Mouse (Mus musculus) liver, embryonic 16.5 days (tissue): ENCODE measurements at regions not wholly inside any gene's neighbourhood (a gene's known extent, or its start where the extent isn't known, plus 50 kb on each side); places are given as distances from the start of the nearest gene placed in this dataset.

Experiments
- ATAC-seq: fragments of 200-750 bp; cut with Nextera tagmentation; 2 replicates; pipeline ENCODE4 v1.8.0; 2017; ENCODE audit warnings: low read depth, mild to moderate bottlenecking, moderate number of reproducible peaks, moderate library complexity
- H3K27ac ChIP-seq: fragments of 300-500 bp; sonication (generic); 2 replicates; pipeline ENCODE4 v1.5.1; 2014; ENCODE audit warnings: mild to moderate bottlenecking, low read length
- H3K27me3 ChIP-seq: fragments of 300-500 bp; sonication (generic); 2 replicates; pipeline ENCODE4 v1.6.1; 2014; ENCODE audit warnings: low read depth, low read length, mixed read lengths; ENCODE audit not compliant: control insufficient read depth, insufficient read depth
- H3K36me3 ChIP-seq: fragments of 300-500 bp; sonication (generic); 2 replicates; pipeline ENCODE4 v1.6.1; 2014; ENCODE audit warnings: mild to moderate bottlenecking; ENCODE audit not compliant: control insufficient read depth, insufficient read depth
- H3K4me1 ChIP-seq: fragments of 300-500 bp; sonication (generic); 2 replicates; pipeline ENCODE4 v1.6.1; 2014; ENCODE audit warnings: low read depth, low read length, mixed read lengths; ENCODE audit not compliant: control insufficient read depth
- H3K4me2 ChIP-seq: fragments of 300-500 bp; sonication (generic); 2 replicates; pipeline ENCODE4 v1.6.1; 2014; ENCODE audit warnings: low read depth, low read length, mixed read lengths
- H3K4me3 ChIP-seq: fragments of 300-500 bp; sonication (generic); 2 replicates; pipeline ENCODE4 v1.5.1; 2014; ENCODE audit warnings: low read depth, mild to moderate bottlenecking, low read length
- H3K9ac ChIP-seq: fragments of 300-500 bp; sonication (generic); 2 replicates; pipeline ENCODE4 v1.6.1; 2014; ENCODE audit warnings: low read depth, low read length
- H3K9me3 ChIP-seq: fragments of 300-500 bp; sonication (generic); replicated peaks from 2 replicates; pipeline ENCODE4 v1.6.1; 2016; ENCODE audit warnings: low read length; ENCODE audit not compliant: control insufficient read depth
- WGBS: fragments of 180-500 bp; shearing (Covaris S2); extraction: QIAGEN DNeasy Blood & Tissue Kit; methylation state at CpG from one replicate; pipeline ENCODE4 v1.1.7; 2014; ENCODE audit not compliant: insufficient replicate concordance; 5-methylcytosine and 5-hydroxymethylcytosine counted together

DNA sequence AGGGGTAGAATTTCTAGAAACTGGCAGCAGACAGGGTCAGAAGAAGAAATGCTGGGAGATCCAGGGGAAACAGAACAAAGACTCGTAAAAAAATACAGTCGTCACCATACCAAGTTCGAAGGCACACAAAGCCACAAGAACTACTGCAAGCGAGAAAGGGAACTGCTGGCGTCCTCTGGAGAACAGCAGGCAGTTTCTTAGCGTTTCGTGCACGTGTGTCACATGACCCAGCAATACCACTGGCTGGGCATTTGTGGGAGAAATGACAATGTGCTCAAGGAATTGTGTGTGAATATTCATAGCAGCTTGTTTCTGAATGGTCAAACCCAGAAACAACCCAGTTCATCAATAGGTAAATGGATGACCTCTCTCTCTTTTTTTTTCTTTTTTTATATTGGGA, 211.5 kb upstream of the Peli2 start:
- Histone ChIP-seq H3K4me3 (no peak overlapping the region), H3K27me3 (no peaks in the 10 kb centered on the region), H3K9me3 (no peaks in the 10 kb centered on the region), H3K4me2 (no peak overlapping the region), H3K27ac (no peak overlapping the region), H3K4me1 (no peaks in the 10 kb centered on the region), H3K36me3 (no peaks in the 10 kb centered on the region), H3K9ac (no peak overlapping the region)
- ATAC-seq: no peak
- WGBS: 13% methylated on average over 8 of the region's 8 CpGs

DNA sequence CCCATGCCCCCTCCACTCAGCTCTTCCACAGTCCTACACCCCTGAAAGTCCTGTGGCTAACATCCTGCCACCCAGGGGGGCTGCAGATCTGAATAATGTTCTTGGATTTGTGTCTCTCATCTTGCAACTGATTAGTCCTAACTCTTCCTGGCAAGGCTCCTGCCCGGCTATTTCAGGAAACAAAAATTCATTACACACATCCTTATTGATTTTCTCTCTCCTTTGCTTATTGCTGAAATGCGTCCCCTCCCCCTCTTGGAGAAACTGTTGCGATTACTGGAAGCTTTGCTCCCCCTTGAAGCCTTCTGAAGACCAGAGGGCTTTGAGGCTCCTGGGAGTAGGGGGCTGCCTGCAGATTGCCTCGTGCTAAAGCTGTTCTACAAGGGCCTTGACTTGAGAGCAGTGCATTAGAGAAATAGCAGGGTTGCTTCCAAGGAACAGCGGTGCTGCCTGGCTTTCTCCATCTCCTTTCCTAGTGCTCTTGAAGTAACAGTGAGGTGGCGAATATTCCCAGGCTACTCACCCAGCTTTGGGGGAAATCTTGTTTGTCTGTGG, 209.8 kb upstream of the Peli2 start:
- ATAC-seq: no peak
- Histone ChIP-seq H3K4me2 (no peak overlapping the region), H3K36me3 (no peaks in the 10 kb centered on the region), H3K4me3 (no peak overlapping the region), H3K9me3 (no peaks in the 10 kb centered on the region), H3K27ac (no peak overlapping the region), H3K9ac (no peak overlapping the region), H3K4me1 (no peaks in the 10 kb centered on the region), H3K27me3 (no peaks in the 10 kb centered on the region)
- WGBS: 37% methylated on average over 6 of the region's 6 CpGs

GRCm38 (mm10) chr14:47911546-47912545, 208.8 kb upstream of the Peli2 start:
- no peak overlapping the region for H3K4me2 ChIP-seq
- H3K4me3 ChIP-seq: no peak overlapping the region
- no peaks in the 10 kb centered on the region for H3K4me1 ChIP-seq
- no peak overlapping the region for H3K27ac ChIP-seq
- 49% methylated on average over 9 of the region's 9 CpGs for WGBS
- no peaks in the 10 kb centered on the region for H3K27me3 ChIP-seq
- H3K9me3 ChIP-seq: no peaks in the 10 kb centered on the region
- ATAC-seq: no peak
- no peaks in the 10 kb centered on the region for H3K36me3 ChIP-seq
- H3K9ac ChIP-seq: no peak overlapping the region

DNA sequence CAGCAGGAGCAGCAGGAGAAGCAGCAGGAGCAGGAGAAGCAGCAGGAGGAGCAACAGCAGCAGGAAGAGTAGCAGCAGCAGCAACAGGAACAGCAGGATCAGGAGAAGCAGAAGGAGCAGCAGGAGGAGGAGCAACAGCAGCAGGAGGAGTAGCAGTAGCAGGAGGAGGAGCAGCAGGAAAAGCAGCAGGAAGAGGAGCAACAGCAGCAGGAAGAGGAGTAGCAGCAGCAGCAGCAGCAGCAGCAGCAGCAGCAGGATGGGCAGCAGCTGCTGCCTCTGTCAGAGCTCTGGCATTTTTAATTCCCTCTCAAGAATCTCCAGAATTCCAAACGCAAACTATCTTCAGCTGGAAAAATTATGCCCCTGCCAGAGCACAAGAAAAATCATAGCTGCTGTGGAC, 205.0 kb upstream of the Peli2 start:
- H3K27ac ChIP-seq: no peak overlapping the region
- H3K36me3 ChIP-seq: no peaks in the 10 kb centered on the region
- H3K4me1 ChIP-seq: no peaks in the 10 kb centered on the region
- H3K27me3 ChIP-seq: no peaks in the 10 kb centered on the region
- H3K4me3 ChIP-seq: no peak overlapping the region
- 52% methylated on average over 1 of the region's 1 CpGs for WGBS
- no peak for ATAC-seq
- no peak overlapping the region for H3K4me2 ChIP-seq
- no peak overlapping the region for H3K9ac ChIP-seq
- no peaks in the 10 kb centered on the region for H3K9me3 ChIP-seq

DNA sequence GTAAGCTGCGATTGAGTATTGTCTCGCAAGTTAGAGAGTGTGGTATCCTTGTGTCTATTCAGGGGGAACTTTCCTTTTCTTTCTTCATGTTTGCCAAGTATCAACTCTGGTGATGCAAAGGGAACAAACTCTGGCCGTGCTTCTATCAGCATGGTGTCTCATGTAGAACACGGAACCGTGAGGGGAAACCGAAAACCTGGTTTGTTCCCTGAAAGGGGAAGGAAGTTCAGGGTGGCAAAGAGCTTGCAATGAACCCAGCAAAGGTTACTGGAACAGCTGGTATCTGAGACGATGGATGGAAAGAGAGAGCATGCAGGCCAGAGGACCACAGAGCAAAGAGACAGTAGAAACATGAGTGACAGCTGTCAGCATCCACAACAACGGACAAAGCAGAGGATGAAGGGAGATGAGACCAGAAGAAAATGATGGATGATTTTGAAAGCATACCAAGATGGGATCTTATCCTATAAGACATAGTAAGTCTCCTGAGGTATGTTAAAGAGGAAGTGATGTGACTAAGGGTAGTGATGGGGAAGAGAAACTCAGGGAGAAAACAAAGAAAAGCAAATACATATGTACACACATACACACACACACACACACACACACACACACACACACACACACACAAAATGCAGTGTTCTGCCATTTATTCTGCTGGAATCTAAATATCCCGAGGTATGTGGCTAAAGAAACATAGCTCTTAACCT, 199.8 kb upstream of the Peli2 start:
- 48% methylated on average over 9 of the region's 9 CpGs for WGBS

GRCm38 (mm10) chr14:47921811-47922277, 198.8 kb upstream of the Peli2 start:
- no peak overlapping the region for H3K4me3 ChIP-seq
- H3K9ac ChIP-seq: no peak overlapping the region
- no peaks in the 10 kb centered on the region for H3K4me1 ChIP-seq
- H3K27ac ChIP-seq: no peak overlapping the region
- 51% methylated on average over 10 of the region's 10 CpGs for WGBS
- no peaks in the 10 kb centered on the region for H3K9me3 ChIP-seq
- no peak overlapping the region for H3K4me2 ChIP-seq
- no peaks in the 10 kb centered on the region for H3K36me3 ChIP-seq
- no peak for ATAC-seq
- H3K27me3 ChIP-seq: no peaks in the 10 kb centered on the region

More for the DNA sequence above, 199.8 kb upstream of the Peli2 start:
- H3K4me3 ChIP-seq: no peak overlapping the region
- H3K4me2 ChIP-seq: no peak overlapping the region
- ATAC-seq: no peak
- H3K9ac ChIP-seq: no peak overlapping the region
- no peaks in the 10 kb centered on the region for H3K9me3 ChIP-seq
- H3K27me3 ChIP-seq: no peaks in the 10 kb centered on the region
- no peaks in the 10 kb centered on the region for H3K4me1 ChIP-seq
- H3K36me3 ChIP-seq: no peaks in the 10 kb centered on the region
- H3K27ac ChIP-seq: no peak overlapping the region

GRCm38 (mm10) chr14:47926416-47926815, 194.2 kb upstream of the Peli2 start:
- WGBS: 55% methylated on average over 3 of the region's 3 CpGs
- ATAC-seq: no peak
- Histone ChIP-seq H3K4me1 (no peaks in the 10 kb centered on the region), H3K9ac (no peak overlapping the region), H3K27ac (no peak overlapping the region), H3K4me3 (no peak overlapping the region), H3K36me3 (no peaks in the 10 kb centered on the region), H3K4me2 (no peak overlapping the region), H3K9me3 (no peaks in the 10 kb centered on the region), H3K27me3 (no peaks in the 10 kb centered on the region)

- 78% methylated on average over 6 of the region's 6 CpGs for WGBS
Observed at GRCm38 (mm10) chr14:47935401-47935800, 185.2 kb upstream of the Peli2 start.

More at GRCm38 (mm10) chr14:47935401-47935800, 185.2 kb upstream of the Peli2 start:
- no peaks in the 10 kb centered on the region for H3K27me3 ChIP-seq
- no peak overlapping the region for H3K27ac ChIP-seq
- H3K4me2 ChIP-seq: no peak overlapping the region
- no peak for ATAC-seq
- no peak overlapping the region for H3K9ac ChIP-seq
- no peaks in the 10 kb centered on the region for H3K9me3 ChIP-seq
- H3K4me3 ChIP-seq: no peak overlapping the region
- no peaks in the 10 kb centered on the region for H3K36me3 ChIP-seq
- H3K4me1 ChIP-seq: no peaks in the 10 kb centered on the region
